Mouse (Mus musculus): ENCODE results near the gene Chd9.

Chd9 gene

DNA sequence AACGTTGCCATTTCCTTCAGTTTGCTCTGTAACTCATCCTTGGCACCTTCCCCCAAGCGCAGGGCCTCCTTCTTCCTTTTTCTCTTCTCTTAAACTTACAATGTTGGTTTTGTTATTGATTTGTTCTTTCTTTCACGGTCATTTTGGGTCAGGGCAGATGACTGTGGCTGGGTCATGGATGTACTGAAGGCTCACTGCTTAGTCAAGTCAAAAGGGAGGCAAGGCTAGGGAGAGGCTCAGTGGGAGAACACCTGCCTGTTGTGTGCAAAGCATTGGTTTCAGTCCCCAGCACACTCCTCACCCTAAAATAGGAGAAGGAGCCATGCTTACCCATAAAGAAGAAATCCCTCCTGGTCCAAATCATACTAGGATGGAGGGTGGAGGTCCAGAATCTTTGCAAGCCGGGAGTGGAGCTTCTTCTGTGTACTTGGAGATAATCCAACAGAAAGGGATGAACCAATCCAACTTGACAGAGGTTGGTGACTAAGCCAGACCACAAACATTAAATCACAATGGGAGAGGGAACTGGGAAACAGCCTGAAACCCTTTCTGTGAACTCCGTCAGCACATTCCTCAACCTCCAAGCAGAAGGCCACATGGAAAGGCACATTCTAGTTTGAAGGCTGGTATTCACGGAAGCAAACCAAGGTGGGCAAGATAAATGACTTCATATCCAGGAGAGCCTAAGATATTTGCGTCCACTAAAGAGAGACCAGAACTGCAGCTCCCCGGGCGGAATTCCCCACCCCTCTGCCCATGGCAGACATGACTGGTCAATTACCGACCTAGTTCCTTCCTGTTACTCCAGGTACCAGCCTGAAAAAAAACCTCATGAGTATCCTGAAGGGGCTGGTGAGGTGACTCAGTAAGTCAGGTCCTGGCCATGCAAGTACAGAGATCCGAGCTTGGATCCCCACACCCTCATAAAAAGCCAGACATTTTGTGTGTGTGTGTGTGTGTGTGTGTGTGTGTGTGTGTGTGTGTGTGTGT is 11.9 kb downstream of the Chd9 start:
- no peak for DNase-seq (ENCODE audit: low read depth)

DNA sequence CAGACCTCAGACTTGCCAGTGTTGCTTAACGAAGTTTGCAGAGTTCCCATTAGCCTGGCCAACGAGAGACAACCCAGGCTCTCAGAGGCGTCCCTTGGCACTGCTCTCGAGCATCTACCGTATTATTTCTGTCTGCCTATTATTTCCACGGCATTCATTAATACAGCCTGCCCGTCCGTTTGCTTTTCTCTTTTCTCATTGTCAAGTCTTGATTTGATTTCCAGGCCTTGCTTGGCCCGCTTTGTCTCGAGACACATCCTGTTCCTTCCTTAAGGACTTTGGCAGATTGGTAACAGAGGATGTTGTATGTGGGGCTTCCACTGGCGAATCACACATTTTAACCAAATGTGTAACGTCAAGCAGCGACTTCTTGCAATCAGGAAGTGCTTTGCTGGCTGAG is 13.2 kb downstream of the Chd9 start:
- no peak for DNase-seq (ENCODE audit: low read depth)

DNA sequence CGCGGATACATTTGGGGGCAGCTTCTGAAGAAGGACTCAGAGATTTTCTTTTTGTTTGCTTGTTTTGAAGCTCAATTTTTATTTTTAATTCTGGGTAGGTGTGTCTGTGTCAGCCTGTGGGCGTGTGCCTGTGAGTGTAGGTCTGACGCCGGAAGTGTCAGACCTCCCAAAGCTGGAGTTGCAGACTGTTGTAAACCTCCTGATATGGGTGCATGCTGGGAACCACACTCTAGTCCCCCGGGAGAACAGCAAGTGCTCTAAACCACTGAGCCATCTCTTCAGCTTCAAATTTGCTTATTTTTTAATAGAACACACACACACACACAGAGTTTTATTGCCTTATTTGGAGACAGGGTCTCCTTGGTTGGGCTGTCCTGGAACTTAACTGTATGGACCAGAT is 15.0 kb downstream of the Chd9 start:
- DNase-seq (ENCODE audit: low read depth), result no peak

- peak; percentile 31 for DNase-seq (ENCODE audit: low read depth)
These were observed 16.2 kb downstream of the Chd9 start for GRCm38 (mm10) chr8:90844179-90844967.

DNA sequence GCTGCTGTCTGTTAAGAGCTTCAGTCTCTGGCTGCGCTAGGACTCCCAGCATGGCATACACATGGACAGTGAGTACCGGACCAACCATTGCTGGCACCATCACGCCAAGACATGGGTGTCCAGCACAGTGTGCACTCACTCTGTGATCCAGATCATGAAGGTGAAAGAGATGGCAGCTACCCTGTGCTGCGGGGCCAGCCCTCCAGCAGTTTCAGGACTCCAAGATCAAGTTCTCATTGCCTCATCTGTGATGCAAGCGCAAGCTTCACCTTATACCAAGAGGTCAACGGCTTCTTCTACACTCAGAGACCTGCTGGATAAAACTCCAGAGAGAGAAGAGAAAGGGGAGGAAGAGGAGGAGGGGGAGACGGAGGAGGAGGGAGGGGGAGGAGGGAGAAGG is 19.8 kb downstream of the Chd9 start:
- peak; percentile 22 for DNase-seq (ENCODE audit: low read depth)

GRCm38 (mm10) chr8:90849462-90850050 is 21.4 kb downstream of the Chd9 start:
- DNase-seq (ENCODE audit: low read depth), result no peak

DNA sequence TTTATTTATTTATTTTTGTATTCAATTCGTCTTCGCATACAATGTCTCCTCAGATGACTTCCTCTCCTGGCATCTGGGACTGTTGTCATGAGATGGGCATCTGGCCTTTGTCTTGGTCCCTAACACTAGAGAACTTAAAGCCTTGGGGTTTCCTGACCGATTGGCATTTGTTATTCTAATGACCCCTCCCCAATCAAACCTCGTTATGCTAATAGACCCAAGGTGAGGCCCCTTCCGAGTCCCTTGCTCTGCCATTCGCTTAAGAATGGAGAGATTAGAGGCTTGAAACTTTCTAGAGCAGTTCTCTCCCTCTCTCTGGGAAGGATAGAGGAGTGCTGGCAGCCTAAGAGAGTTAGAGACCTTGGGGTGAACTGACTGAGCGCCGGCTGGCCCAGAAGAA is 23.4 kb downstream of the Chd9 start:
- no peak for DNase-seq (ENCODE audit: low read depth)

GRCm38 (mm10) chr8:90853971-90854670 is 26.0 kb downstream of the Chd9 start:
- no peak for DNase-seq (ENCODE audit: low read depth)

DNA sequence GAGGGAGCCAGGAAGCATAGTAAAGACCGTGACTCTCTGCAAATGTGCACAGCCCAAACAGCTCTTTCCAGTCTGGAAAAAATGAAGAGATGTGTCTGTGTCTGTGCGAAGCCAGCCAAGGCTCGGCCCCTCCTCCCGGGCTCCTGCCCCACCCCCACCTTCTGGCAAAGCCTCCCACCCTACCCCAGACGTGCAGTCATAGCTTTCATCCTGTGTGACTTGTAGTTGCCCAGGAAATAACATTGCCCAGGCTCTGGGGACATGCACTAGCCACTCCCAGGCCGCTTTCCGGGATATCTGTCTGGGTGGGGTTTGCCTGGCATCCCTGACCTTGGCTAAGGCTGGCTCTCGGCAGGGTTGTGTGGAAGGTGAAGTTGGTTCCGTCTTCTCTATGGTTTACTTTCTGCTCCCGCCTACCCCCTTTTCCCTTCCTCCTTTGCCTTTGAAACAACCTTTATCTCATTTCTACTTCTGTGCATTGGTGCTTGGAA is 26.6 kb downstream of the Chd9 start:
- no peak for DNase-seq (ENCODE audit: low read depth)

DNA sequence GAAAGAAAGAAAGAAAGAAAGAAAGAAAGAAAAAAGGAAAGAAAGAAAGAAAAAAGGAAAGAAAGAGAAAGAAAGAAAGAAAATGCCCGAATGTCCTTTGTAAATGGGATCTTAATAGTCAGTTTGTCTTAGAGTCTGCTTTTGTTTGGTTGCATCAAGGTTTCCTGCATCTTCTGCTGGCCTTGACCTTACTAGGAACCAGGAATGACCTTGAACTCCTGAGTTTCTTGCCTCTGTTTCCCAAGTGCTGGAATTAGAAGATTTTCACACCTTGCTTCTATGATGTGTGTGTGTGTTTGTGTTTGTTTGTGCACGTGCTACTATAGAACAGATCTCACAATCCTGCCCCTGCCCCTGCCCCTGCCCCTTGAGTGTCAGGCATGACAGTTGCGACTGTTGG is 28.0 kb downstream of the Chd9 start:
- DNase-seq (ENCODE audit: low read depth), result no peak

DNA sequence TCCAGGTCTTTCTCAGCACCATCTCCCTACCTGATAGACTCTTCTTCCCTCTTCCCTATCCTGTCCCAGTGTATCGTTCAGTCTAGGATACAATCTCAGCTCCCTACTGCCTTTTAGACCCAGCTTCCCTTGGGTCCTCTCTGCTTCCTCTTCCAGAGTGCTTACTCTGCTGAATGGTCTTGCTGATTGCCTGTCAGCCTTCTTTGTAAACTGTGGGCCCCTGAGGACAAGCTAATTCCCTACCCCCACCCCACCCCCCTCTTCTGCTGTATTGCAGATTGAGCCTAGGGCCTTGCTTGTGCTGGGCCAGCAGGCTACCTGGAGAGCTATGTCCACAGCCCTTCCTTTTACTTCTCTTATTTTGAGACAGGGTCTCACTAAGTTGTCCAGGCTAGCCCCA is 28.8 kb downstream of the Chd9 start:
- no peak for DNase-seq (ENCODE audit: low read depth)

- no peak for DNase-seq (ENCODE audit: low read depth)
These were observed 29.9 kb downstream of the Chd9 start for GRCm38 (mm10) chr8:90858071-90858470.

- no peak for DNase-seq (ENCODE audit: low read depth)
These were observed 33.3 kb downstream of the Chd9 start for GRCm38 (mm10) chr8:90861266-90861944.

GRCm38 (mm10) chr8:90862038-90862437 is 33.9 kb downstream of the Chd9 start:
- no peak for DNase-seq (ENCODE audit: low read depth)

DNA sequence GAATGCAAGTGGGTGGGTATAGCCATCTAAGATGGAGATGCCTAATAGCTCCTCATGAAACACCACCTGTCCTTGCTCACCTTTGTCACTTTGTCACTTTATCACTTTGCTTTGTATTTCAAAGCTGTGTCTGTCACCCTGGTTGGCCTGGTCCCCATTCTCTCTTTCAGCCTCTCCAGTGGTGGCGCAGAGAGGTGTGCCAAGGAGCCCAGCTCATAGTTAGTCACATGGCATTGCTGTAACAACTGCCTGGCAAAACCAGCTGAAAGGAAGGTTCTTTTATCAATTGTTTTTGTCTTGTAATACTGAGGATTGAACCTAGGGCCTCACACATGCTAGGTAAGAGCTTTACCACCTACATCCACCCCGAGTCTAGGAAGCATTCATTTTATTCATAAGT is 38.9 kb downstream of the Chd9 start:
- no peak for DNase-seq (ENCODE audit: low read depth)

GRCm38 (mm10) chr8:90867911-90868310 is 39.8 kb downstream of the Chd9 start:
- no peak for DNase-seq (ENCODE audit: low read depth)

GRCm38 (mm10) chr8:90868334-90868733 is 40.2 kb downstream of the Chd9 start:
- no peak for DNase-seq (ENCODE audit: low read depth)

GRCm38 (mm10) chr8:90869071-90869919 is 41.1 kb downstream of the Chd9 start:
- DNase-seq (ENCODE audit: low read depth), result peak; percentile 81

- peak; percentile 41 for DNase-seq (ENCODE audit: low read depth)
These were observed 42.0 kb downstream of the Chd9 start for GRCm38 (mm10) chr8:90869920-90870777.

All from 416B (cell line).